Mouse (Mus musculus) forebrain, embryonic 12.5 days (tissue): ENCODE measurements around the gene Tex44. TPM values are rescaled to one million over a fixed set of nuclear protein-coding genes. Genes with fewer than 3 reads are reported as not detected.

Experiments used
- ATAC-seq: fragments of 200-750 bp; cut with Nextera tagmentation; 2 replicates; pipeline ENCODE4 v1.8.0; 2017; ENCODE audit warnings: moderate TSS enrichment; ENCODE audit not compliant: low FRiP score
- H3K27ac ChIP-seq: fragments of 300-500 bp; sonication (generic); 2 replicates; pipeline ENCODE4 v1.5.1; 2016; ENCODE audit warnings: mild to moderate bottlenecking
- H3K27me3 ChIP-seq: fragments of 300-500 bp; sonication (generic); 2 replicates; pipeline ENCODE4 v1.6.1; 2016; ENCODE audit warnings: mild to moderate bottlenecking
- H3K36me3 ChIP-seq: fragments of 300-500 bp; sonication (generic); replicated peaks from 2 replicates; pipeline ENCODE4 v1.6.1; 2016; ENCODE audit warnings: mild to moderate bottlenecking
- H3K4me1 ChIP-seq: fragments of 300-500 bp; sonication (generic); 2 replicates; pipeline ENCODE4 v1.6.1; 2016
- H3K4me2 ChIP-seq: fragments of 300-500 bp; sonication (generic); 2 replicates; pipeline ENCODE4 v1.6.1; 2016; ENCODE audit warnings: mild to moderate bottlenecking, moderate library complexity
- H3K4me3 ChIP-seq: fragments of 300-500 bp; sonication (generic); replicated peaks from 2 replicates; pipeline ENCODE4 v1.5.1; 2016; ENCODE audit warnings: mild to moderate bottlenecking
- H3K9ac ChIP-seq: fragments of 300-500 bp; sonication (generic); 2 replicates; pipeline ENCODE4 v1.6.1; 2016; ENCODE audit warnings: mild to moderate bottlenecking
- H3K9me3 ChIP-seq: fragments of 300-500 bp; sonication (generic); 2 replicates; pipeline ENCODE4 v1.6.1; 2016
- WGBS: fragments of 180-500 bp; shearing (Covaris S2); methylation state at CpG from one replicate; pipeline ENCODE4 v1.1.7; 2016; 5-methylcytosine and 5-hydroxymethylcytosine counted together
- polyA plus RNA-seq: library from polyadenylated mRNA; unstranded; fragments of >200 nt; fragmentation: Nextera tagmentation; extraction: Ambion mirVana; gene quantifications from 2 replicates; pipeline ENCODE4 v1.2.1, GENCODE M21; 2016

The Tex44 gene
- polyA plus RNA-seq, 1 experiment from 2014 or later, result not detected

DNA sequence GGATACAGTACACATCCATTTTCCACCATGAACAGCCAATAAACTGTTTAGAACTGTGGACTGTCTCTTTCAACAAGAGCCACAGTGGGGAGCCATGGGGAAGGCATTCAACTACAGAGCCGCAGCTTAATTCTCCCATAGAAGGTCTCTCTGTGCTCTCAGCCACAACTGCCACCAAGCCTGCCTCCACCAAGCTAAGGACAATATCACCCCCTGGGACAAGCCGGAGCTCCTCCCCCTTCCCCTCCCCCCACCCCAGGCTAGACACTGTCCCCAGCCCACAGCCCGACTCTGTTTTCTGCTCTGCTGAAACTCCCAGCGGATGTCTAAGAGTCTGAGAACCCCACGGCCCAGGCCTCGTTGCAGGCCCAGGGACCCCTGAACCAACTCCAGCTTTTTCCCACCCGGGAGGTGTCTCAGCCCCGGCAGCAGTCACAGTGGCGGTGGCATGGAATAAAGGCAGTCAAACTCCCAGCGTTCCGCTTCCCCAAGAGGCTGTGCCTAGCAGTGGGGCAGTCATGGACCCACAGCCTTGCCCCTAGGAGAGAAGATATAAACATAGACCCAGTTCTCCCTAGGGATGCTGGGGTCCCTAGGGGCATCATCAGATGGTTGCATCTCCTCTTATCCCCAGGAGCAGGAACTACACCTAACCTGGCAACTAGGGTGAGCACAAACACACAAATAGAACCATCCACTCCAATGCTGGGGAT is 1.1 kb upstream of the Tex44 start:
- H3K36me3 ChIP-seq, result no peaks in the 10 kb centered on the region
- no peaks in the 10 kb centered on the region for H3K9me3 ChIP-seq
- peak overlapping the region; percentile 85 for H3K27ac ChIP-seq
- H3K4me2 ChIP-seq, result peak overlapping the region; percentile 32
- H3K27me3 ChIP-seq, result no peaks in the 10 kb centered on the region
- peak; percentile 72 for ATAC-seq
- peaks cover 34% of the 10 kb centered on the region for H3K4me1 ChIP-seq
- H3K9ac ChIP-seq, result peak overlapping the region; percentile 45; the same call in 1 of the 2 replicates
- 8% methylated on average over 11 of the region's 11 CpGs for WGBS
- 0 out of 2 replicates have a peak overlapping the region, but pooled peaks have one; percentile 1 for H3K4me3 ChIP-seq

GRCm38 (mm10) chr1:86430056-86430455 is 3.9 kb downstream of the Tex44 start:
- H3K27me3 ChIP-seq, result no peaks in the 10 kb centered on the region
- H3K36me3 ChIP-seq, result no peaks in the 10 kb centered on the region
- WGBS, result 40% methylated on average over 2 of the region's 2 CpGs
- no peak overlapping the region for H3K9ac ChIP-seq
- no peak overlapping the region for H3K4me2 ChIP-seq
- H3K4me3 ChIP-seq, result no peak overlapping the region
- ATAC-seq, result no peak
- no peak overlapping the region for H3K27ac ChIP-seq
- no peaks in the 10 kb centered on the region for H3K9me3 ChIP-seq
- peaks cover 27% of the 10 kb centered on the region for H3K4me1 ChIP-seq

- Histone ChIP-seq H3K4me1 (peaks cover 46% of the 10 kb centered on the region), H3K36me3 (no peaks in the 10 kb centered on the region), H3K27ac (peak overlapping the region; percentile 99), H3K4me3 (no peak overlapping the region), H3K9me3 (no peaks in the 10 kb centered on the region), H3K4me2 (no peak overlapping the region), H3K27me3 (no peaks in the 10 kb centered on the region), H3K9ac (no peak overlapping the region)
- ATAC-seq, result no peak
- WGBS, result 86% methylated on average over 4 of the region's 4 CpGs
Observed at GRCm38 (mm10) chr1:86432778-86433177, 6.6 kb downstream of the Tex44 start.

- Histone ChIP-seq H3K27ac (peak overlapping the region; percentile 99), H3K4me2 (no peak overlapping the region), H3K9me3 (no peaks in the 10 kb centered on the region), H3K36me3 (no peaks in the 10 kb centered on the region), H3K4me3 (no peak overlapping the region), H3K27me3 (no peaks in the 10 kb centered on the region), H3K4me1 (peaks cover 52% of the 10 kb centered on the region), H3K9ac (no peak overlapping the region)
- 83% methylated on average over 7 of the region's 7 CpGs for WGBS
- no peak for ATAC-seq
Observed at GRCm38 (mm10) chr1:86433359-86433758, 7.2 kb downstream of the Tex44 start.

DNA sequence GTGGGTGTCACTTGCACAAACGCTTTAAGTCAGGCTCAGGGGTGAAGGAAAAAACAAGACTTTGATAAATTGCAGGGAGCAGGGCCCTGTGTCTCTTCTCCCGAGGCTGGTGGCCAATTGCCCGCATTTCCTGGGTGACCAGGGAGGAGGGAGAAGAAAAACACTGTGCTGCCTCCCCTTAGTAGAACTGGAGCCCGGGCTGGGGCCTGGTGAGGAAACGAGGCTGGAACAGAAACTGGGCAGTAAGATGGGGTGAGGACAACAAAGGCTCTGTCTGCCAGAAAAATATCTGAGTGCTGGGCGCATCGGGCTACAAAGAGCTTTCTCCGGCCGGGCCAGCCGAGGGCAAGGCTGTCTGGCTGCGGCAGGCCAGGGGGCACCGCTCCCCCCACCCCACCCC is 7.9 kb downstream of the Tex44 start:
- Histone ChIP-seq H3K36me3 (no peaks in the 10 kb centered on the region), H3K4me3 (peak overlapping the region; percentile 38), H3K27me3 (no peaks in the 10 kb centered on the region), H3K4me2 (peak overlapping the region; percentile 61), H3K9me3 (no peaks in the 10 kb centered on the region), H3K9ac (peak overlapping the region; percentile 60), H3K27ac (peak overlapping the region; percentile 99), H3K4me1 (peaks cover 55% of the 10 kb centered on the region)
- peak; percentile 52; the same call in 1 of the 2 replicates for ATAC-seq
- WGBS, result 3% methylated on average over 12 of the region's 12 CpGs

- H3K9ac ChIP-seq, result peak overlapping the region; percentile 66
- no peaks in the 10 kb centered on the region for H3K27me3 ChIP-seq
- no peaks in the 10 kb centered on the region for H3K36me3 ChIP-seq
- H3K27ac ChIP-seq, result peak overlapping the region; percentile 99
- peak overlapping the region; percentile 61 for H3K4me2 ChIP-seq
- 3% methylated on average over 40 of the region's 46 CpGs for WGBS
- H3K9me3 ChIP-seq, result no peaks in the 10 kb centered on the region
- H3K4me1 ChIP-seq, result peaks cover 57% of the 10 kb centered on the region
- peak; percentile 95 for ATAC-seq
- peak overlapping the region; percentile 38 for H3K4me3 ChIP-seq
Observed at GRCm38 (mm10) chr1:86434439-86435201, 8.5 kb downstream of the Tex44 start.

GRCm38 (mm10) chr1:86435302-86435821 is 9.2 kb downstream of the Tex44 start:
- H3K4me2 ChIP-seq, result peak overlapping the region; percentile 61
- peaks cover 62% of the 10 kb centered on the region for H3K4me1 ChIP-seq
- 11% methylated on average over 13 of the region's 13 CpGs for WGBS
- no peak overlapping the region for H3K4me3 ChIP-seq
- no peaks in the 10 kb centered on the region for H3K27me3 ChIP-seq
- peak overlapping the region; percentile 66 for H3K9ac ChIP-seq
- H3K36me3 ChIP-seq, result no peaks in the 10 kb centered on the region
- H3K27ac ChIP-seq, result peak overlapping the region; percentile 99
- ATAC-seq, result peak; percentile 9; the same call in 1 of the 2 replicates
- no peaks in the 10 kb centered on the region for H3K9me3 ChIP-seq

DNA sequence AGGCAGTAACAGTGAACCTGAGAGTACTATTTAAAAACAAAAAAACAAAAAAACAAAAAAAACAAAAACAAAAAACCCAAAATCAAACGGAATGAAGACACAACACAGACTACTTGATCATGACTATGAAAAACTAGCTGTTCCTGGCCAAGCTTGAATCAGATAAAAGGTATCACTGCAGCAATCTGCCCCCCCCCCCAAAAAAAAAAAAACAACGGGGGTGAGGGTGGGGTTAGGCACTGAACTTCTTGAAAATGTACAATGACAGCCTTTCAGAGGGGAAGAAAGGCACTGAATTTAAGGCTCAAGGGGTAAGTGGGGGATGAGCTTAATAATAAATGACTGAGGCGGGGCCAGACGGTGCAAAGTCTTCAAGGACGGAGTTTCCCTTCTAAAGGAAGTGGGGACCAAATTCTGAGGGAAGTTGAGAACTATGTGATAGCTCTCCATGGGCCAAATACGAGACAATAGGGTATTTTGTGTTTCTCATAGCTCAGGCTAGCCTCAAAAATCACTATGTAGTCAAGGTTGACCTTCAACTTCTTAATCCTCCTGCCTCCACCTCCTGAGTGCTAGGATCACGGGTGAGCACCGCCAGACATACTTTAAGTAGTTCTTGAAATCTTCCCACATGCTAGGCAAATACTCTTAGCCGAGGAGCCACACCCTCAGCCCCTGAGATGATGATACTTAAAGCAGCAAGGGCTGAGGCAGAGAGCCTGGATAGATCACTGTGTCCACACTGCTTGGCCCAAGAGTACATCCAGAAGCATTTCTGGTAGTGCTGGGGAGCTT is 11.3 kb downstream of the Tex44 start:
- 68% methylated on average over 9 of the region's 9 CpGs for WGBS
- no peak overlapping the region for H3K27ac ChIP-seq
- no peaks in the 10 kb centered on the region for H3K9me3 ChIP-seq
- ATAC-seq, result no peak
- no peak overlapping the region for H3K9ac ChIP-seq
- H3K27me3 ChIP-seq, result no peaks in the 10 kb centered on the region
- no peak overlapping the region for H3K4me2 ChIP-seq
- no peaks in the 10 kb centered on the region for H3K36me3 ChIP-seq
- H3K4me3 ChIP-seq, result no peak overlapping the region
- H3K4me1 ChIP-seq, result peaks cover 80% of the 10 kb centered on the region

DNA sequence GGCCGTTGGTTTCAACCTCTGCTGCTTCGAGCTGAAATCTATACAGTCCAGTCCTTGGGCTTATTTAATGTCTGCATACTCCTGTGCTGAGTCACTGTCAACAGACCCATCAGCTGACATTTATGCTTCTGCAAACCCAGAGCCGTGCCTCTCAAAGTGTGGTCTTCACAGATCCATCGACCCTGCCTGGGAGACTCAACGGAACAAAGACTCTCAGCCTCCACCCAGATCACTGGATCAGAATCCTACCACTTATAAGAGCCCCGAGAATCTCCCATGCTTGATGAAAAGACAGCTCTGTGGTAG is 11.8 kb downstream of the Tex44 start:
- Histone ChIP-seq H3K36me3 (no peaks in the 10 kb centered on the region), H3K27ac (no peak overlapping the region), H3K4me3 (no peak overlapping the region), H3K9me3 (no peaks in the 10 kb centered on the region), H3K4me1 (peaks cover 81% of the 10 kb centered on the region), H3K27me3 (no peaks in the 10 kb centered on the region), H3K4me2 (no peak overlapping the region), H3K9ac (no peak overlapping the region)
- WGBS, result 76% methylated on average over 6 of the region's 6 CpGs
- no peak for ATAC-seq

- Histone ChIP-seq H3K9me3 (no peaks in the 10 kb centered on the region), H3K4me3 (no peak overlapping the region), H3K9ac (no peak overlapping the region), H3K36me3 (no peaks in the 10 kb centered on the region), H3K4me1 (peaks cover 81% of the 10 kb centered on the region), H3K27ac (no peak overlapping the region), H3K27me3 (no peaks in the 10 kb centered on the region), H3K4me2 (no peak overlapping the region)
- WGBS, result 72% methylated on average over 2 of the region's 2 CpGs
- no peak for ATAC-seq
Observed at GRCm38 (mm10) chr1:86438501-86438900, 12.4 kb downstream of the Tex44 start.

DNA sequence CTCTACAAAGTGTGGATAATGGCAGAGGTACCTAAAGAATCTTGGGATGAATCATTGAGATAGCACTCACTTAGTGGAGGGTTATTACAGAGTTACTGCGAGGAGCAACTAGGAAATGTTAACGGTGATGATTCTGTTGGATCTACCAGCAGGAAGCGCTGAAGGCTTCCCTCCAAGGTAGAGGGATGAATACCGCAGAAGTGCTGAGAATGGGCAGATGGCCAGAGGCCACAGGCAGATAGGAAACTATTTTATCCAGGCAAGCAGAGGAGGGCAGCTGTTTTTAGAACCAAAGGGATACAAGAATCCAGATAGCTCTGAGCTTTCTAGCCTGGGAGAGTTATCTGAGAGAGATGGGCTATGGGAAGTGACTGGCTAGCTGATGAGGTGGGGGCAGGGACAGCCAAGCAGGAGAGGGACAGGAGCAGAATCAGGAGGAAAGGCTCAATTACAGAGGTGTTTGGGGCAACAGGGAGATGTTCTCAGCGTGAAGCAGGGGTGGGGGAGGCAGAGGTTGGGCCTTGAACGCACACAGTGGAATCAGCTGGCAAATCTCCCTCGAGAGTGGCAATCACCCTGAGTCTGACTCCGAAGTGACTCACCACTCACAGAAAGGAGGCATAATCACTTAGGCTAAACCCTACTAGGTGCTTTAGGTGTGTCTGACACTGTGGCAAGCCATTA is 13.5 kb downstream of the Tex44 start:
- Histone ChIP-seq H3K4me2 (peak overlapping the region; percentile 76; the same call in 1 of the 2 replicates), H3K9me3 (no peaks in the 10 kb centered on the region), H3K4me1 (peaks cover 79% of the 10 kb centered on the region), H3K4me3 (no peak overlapping the region), H3K9ac (peak overlapping the region; percentile 21; the same call in 1 of the 2 replicates), H3K27me3 (no peaks in the 10 kb centered on the region), H3K36me3 (no peaks in the 10 kb centered on the region), H3K27ac (peak overlapping the region; percentile 99)
- no peak for ATAC-seq
- WGBS, result 37% methylated on average over 8 of the region's 8 CpGs
